Mouse (Mus musculus) R1 (cell line): ENCODE results near the gene Suox.
"Not testable (repeated sequence)": the region's sequence is repeated elsewhere in the genome, so short reads cannot be mapped to it uniquely, and the experiment has no call there.

Experiments used
- DNase-seq: peaks from one replicate; pipeline ENCODE4 v3.0.0-alpha.2; 2018; ENCODE audit warnings: low read depth, low spot score

Gene Suox

DNA sequence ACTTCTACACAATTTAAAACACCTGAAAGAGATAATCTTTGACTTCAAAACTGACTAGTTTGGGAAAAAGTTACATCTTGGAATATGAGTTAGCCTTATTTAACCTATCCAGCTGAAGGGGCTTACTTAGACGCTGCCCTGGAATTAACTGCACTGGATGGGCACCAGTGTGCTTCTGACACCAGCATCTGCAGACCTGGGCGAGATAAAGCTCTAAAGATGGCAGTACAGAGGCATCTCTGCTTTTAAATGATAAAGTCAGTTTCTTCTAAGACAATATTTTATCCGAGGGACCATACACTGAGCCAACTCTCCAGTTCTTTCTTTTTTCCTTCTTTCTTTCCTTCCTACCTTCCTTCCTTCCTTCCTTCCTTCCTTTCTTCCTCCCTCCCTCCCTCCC, 9.1 kb downstream of the Suox start:
- DNase-seq: no peak

DNA sequence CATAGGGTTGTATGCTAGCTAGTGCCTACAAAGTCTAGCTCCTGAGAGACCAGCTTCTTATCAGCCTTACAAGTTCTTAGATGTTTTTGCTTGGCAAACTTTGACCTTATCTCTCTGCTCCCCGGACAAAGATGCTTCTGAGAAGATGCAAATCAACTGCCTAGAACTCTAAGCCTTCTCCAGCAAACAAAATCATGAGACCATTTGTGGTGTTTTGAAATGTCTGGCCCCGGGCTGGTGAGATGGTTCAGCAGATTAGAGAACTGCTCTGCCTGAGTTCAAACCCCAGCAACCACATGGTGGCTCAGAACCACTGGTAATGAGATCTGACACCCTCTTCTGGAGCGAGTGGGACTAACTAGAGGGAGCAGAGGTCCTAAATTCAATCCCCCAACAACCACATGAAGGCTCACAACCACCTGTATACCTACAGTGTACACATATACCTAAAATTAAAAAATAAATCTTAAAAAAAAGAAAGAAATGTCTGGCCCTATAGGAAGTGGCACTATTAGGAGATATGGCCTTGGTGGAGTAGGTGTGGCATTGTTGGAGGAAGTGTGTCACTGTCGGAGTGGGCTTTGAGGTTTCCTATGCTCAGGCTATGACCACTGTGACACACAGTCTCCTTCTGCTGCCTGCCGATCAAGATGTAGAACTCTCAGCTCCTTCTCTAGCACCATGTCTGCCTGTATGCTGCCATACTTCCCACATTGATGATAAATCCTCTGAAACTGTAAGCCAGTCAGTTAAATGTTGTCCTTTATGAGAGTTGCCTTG, 10.2 kb downstream of the Suox start:
- no peak for DNase-seq

DNA sequence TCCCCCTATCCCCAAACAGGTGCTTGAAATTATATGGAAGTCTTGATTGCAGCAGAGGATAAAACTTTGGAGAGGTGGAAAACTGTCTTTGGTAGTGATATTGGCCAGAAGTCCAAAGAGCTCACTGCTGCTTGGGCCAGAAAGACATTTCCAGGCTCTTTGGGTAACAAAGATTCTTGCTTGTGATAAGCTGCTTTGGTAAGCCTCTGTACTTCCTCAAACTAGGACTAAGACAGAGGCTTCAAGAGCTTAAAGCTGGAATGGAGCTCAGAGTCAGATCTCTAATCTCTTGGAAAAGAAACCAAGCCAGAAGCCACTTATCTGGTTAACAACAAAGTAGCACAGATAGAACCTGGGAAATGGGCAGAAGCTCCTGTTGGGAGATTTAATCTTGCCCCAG, 11.4 kb downstream of the Suox start:
- no peak for DNase-seq

DNA sequence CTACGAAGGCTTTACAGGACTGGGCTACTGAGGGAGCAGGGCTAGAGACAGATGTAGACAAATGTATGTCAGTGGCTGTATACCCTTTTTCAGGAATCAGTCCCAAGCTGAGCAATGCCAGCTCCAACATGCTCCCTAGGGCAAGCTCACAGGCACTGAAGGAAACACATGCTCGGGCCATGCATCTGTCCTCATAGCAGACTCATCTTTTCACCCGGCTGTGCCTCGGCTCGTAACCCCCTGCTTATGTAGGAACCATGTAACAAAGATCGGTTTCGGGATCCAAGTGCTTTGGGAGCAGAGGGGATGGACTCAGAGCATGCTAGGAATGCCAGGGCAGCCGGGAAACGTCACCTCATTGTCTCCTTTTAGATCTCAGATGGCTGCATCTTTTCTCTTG, 14.4 kb downstream of the Suox start:
- DNase-seq: no peak

DNA sequence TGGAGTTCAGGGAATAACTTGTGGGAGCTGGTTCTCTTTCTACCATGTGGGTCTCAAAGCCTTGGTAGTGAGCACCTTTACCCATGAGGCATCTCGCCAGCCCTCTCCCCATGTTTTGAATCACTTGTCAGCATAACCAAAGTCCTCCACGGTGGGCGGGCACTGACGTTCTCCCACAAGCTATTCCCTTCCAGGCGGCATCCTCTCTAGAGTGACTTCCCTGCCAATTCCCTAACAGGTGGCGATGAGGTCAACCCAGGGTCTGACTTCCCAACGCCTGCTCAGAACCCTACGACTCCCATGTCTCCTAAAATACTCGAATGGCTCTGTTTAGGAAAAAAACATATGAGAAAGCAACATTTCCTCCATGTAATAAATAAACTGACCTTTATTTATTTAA, 16.0 kb downstream of the Suox start:
- no peak for DNase-seq

DNA sequence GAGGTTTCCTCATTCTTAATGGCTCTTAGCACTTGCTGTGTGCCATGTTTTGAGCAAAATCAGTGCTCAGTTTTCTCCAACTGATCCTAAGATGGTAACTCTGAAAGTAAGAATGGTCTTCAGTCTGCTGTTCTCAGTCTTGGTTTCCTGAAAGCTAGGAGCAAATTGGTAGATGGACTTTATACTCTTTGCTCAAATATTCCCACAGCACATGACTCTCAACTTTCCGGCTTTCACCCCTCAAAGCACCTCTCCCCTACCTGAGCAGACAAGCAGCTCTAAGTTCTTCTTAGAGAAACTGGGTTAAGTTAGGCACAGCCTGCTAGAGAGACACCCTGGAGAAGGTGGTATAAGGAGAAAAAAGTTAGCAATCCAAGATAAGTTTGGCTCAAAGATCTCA, 17.1 kb downstream of the Suox start:
- DNase-seq: no peak

DNA sequence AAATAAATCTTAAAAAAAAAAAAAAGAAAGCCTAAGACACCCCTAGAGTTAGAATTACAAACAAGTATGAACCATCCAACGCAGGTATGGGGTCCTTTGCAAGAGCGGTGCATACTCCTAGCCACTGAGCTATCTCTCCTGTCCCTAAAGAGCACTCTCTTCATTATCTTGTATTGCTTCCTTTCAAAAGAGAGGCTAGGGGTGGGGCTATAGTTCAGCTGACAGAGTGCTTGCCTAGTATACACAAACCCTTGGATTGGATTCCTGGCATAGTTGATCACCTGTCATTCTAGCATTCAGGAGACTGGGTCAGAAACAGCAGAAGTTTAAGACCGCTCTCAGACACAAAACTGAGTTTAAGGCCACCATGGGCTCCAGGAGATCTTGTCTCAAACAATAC, 18.6 kb downstream of the Suox start:
- peak; percentile 62 for DNase-seq

DNA sequence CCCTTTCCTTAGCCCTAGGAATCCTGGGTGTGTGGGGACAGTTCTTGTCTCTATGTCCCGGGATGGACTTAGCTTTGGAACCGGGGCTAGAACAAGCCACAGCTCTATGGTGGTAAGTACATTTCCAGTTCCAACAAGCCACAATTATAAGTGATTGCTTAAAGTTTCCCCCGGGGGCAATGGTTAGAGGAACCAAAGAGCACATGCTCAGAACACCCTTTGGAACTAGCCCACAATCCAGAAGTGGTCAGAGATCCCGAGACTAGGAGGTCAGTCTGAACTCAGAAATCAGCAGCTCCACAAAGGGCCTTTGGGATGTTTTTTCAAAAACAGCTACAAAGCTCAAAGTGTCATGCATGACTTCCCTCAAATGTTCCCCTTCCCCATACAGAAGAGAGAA, 20.0 kb downstream of the Suox start:
- no peak for DNase-seq

DNA sequence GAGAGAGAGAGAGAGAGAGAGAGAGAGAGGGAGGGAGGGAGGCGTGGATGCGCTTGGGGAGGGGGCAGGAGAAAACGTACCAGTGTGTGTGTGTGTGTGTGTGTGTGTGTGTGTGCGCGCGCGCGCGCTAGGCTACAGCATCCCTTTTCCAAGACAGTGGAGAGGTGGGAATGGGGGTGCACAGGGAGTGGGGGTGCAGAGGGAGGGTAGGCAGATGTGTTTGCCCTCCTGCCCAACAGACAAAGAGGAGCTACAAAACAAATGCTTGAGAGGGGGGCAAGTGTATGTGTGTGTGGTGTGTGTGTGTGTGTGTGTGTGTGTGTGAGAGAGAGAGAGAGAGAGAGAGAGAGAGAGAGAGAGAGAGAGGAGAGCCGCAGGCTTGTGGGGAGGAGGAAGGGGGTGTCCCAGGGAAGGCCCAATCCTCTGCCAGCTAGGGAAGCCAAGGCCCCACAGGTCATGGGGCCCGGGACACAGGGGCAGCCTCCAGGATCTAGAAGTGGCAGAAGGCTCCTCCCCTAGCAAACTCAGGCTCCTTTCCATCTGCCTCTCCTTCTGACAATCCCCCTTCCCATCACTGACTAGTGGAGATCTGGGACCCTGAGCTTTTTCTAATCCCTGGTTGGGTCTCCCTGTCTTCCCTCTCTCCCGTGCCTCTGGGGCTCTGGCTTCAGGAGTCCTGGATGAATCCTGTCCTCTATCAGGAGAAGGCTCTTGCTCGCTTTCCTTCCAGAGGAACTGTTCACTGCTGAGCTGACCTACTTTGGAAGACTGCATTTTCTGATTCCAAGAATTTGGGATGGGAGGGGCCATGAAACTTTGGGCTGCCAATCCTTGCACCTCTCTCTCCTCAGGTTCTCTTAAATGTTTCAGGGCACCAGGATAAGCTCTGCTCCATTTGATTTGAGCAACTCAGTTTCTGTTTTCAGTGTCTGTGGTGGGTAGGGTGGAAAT, 27.5 kb downstream of the Suox start:
- DNase-seq: no peak

DNA sequence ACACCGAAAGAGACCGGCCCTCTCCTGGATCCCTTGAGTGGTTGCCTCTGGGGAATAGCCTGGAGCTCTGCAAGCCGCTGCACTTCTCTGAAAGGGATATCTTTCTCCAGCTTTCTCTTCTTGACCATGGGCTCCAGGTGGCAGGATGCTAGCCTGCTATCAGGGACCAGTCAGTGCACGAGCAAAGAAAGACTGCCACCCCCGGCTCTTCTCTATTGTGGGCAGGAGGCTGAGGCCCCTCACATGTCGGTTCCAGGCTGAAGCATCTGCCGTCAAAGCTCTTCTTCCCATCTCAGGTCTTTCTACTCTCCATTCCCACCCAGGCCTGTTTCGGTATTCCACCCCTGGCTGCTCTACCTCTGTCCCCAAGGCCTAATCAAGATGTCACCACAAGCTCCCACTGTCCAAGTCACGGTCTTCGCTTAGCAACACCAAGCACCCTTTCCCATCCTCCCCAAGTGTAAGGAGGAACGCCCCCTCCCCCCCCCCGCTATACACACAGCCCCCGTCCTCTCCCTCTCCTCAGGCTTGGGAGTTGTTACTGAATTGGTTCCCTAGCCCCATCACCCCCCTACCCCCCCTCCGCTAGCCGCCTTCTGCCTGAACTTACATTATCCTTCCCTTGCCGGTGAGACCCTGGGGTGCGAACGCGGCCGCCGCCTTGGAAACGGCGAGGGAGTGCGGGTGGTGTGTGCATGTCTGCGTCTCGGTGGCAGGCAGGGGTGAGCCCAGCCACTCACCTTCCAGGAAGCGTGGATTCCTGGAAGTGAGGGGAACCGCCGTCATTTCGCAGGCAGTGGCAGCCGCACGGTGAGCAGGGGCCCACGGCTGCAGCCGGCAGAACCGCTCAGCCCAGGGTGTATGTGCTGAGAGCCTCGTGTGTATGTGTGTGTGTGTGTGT, 28.5 kb downstream of the Suox start, which contains the start of gene Ikzf4:
Gene Ikzf4 (minus strand): TSS at position 881 of the 901 bp plus-strand sequence.
- peak; percentile 64 for DNase-seq

DNA sequence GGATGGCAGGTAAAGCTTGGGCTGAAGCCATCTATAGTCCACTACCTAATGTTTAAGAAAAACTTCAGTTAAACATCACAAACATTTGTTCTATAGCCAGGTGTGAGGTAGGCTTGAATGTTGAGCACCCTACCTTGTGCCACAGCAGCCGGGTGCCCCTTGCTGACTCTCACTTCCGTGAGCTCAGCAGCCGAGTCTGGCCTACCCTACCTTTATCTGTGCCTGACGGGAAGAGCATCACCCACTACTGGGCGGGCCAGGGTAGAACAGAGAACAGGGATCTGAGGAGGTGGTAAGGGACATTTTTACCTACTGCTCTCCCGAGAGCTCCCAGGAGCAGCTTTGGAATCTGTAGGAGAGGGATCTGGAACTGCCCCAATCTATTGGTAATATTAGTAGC, 31.1 kb downstream of the Suox start:
- no peak for DNase-seq

DNA sequence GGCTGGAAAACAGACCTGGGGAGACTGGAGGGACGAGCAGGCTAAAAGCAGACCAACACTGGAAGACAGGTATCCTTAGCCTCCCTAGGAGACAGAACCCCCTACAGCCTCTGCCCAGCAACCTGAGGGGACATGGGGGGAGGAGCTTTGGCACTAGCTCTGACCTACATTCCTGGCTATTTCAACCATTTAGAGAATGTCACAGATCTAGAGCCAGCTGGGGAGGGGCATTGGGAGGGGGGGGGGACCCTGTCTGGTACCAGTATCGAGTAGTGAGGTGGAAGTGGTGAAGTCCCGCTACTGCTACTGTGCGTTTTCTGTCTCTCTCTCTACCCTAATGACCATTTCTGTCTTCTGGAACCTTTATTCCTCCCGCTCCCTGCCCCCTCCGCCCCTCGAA, 32.0 kb downstream of the Suox start:
- peak; percentile 46 for DNase-seq

DNA sequence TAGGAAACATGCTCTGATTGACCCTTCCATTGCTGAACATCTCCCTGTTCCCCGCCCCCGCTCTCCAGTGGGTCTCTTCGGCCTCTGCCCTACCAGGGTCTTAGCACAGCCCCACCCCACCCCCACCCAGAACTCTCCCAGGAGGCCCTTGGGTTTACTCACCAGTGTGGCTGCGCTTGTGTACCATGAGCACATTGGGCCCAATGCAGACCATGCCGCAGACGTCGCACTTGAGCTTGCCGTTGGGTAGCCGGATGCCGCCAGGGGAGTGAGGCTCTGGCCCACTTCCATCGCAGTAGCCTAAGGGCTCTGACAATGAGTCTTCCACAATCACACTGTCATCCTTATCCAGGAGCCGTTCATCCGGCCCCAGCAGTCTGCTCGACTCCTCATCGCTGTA, 33.0 kb downstream of the Suox start:
- DNase-seq: peak; percentile 48

DNA sequence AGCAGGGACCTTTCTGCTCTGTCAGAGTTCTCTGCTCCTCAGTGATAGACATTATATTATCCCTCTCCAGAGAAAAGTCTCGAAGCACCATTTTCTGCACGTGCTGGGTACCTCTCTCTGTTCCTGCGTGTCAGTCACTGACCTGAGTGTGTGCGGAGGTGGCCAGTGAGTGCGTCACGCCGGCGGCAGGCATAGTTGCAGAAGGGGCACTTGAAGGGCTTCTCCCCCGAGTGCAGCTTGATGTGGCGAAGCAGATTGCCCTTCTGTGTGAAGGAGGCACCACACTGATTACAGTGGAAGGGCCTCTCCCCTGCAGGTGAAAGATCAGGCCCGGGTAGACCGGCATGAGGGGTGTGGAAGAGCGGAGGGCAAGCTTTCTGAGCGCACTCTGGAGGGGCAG, 33.9 kb downstream of the Suox start:
- DNase-seq: no peak

DNA sequence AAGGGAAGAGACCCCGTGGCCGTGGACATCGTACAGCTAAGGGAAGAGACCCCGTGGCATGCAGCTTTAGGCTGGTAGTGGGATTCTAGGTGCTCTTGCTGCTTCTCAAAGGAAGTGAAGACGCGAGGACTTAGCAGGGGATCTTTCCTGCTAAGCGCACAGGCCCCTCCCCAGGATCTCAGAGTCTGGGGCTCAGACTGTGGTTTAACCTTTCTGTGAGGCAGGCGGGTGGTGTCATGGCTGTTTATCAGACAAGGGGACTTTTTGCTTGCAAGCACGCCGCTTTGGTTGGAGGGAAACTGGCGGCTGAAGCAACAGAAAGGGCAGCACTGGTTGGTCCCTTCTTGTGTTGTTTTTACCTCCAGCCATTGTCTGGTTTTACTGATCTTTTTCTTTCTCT, 36.9 kb downstream of the Suox start:
- DNase-seq: peak; percentile 72

DNA sequence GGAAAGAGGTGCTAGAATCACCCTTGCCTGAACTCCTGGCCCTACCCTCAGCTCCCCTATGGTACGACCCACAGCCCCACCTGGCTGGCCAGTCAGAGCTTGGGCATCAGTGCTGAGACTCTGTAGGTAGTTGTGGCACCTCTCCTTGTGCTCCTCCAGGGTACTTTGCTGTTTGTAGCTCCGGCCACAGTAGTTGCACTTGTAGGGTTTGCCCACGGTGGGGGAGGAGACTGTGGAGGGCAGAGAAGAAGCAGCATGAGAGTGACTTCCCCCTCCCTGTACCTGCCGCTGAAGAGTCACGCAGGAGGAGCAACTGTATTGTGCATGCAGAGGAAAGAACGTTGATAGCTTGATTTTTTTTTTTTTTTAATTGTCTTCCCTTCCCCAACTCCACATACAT, 37.3 kb downstream of the Suox start:
- DNase-seq: no peak

DNA sequence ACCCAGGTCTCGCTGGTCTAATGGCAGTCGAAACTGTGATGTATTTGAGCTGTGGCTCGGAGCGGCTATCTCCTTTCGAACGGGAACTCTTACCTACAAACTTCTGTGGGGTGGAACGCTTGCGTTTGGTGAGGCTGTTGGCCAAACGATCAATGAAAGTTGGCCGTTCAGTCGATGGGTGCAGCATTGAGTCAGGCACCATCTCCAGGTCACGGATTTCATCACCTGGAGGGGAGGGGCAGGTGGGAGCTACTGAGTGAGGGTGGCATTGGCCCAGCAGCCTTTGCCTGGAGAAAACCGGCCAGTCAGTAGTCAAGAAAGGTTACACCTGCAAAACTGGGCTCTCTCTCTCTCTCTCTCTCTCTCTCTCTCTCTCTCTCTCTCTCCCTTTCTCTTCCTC, 38.2 kb downstream of the Suox start:
- no peak for DNase-seq

DNA sequence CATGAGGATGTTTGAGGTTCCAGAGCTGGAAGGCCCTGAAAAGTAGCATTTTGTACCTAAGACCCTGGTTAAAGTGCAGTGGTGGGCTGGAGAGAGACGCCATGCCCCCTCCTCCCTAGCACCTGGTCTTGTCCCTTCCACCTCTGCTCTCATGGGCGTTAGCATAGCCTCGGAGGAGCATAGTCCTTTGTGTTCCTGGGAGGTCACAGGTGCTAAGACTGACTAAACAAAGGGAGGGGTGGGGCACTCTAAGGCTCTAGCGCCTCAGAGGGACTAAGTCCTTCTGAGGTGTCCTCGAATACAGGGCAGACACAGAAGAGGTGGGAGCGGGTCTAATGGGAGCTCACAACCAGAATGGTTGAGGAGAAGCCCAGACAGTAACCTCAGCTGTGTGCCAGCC, 42.3 kb downstream of the Suox start:
- peak; percentile 83 for DNase-seq

DNA sequence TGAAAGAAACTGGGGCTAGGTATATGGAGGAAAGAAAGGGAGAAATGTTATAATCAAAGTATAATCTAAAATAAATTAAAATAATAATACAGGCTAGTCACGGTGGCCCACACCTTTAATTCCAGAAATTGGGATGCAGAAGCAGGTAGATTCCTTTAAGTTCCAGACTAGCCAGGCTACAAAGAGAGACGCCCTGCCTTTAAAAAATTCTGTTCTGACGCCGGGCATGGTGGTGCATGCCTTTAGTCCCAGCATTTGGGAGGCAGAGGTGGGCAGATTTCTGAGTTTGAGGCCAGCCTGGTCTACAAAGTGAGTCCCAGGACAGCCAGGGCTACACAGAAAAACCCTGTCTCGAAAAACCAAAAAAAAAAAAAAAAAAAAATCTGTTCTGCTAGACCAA, 43.6 kb downstream of the Suox start:
- DNase-seq: not testable (repeated sequence)

DNA sequence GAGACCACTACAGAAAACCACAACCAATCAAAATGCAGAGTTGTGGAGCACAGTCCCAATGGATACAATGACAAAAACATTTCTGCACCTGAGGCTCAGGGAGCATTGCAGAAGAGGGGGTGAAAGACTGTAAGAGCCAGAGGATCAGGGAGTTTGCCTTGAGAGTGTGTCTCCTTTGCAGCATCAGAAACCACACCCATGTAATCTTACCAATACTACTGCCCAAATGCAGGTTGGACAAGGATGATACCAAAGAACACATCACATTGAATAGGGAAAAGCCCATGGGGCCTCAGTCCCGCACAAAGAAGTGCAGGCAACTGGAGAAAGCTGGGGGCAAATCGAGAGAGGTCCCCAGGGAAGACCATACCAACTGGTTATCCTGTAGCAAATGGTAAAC, 44.1 kb downstream of the Suox start:
- DNase-seq: no peak

DNA sequence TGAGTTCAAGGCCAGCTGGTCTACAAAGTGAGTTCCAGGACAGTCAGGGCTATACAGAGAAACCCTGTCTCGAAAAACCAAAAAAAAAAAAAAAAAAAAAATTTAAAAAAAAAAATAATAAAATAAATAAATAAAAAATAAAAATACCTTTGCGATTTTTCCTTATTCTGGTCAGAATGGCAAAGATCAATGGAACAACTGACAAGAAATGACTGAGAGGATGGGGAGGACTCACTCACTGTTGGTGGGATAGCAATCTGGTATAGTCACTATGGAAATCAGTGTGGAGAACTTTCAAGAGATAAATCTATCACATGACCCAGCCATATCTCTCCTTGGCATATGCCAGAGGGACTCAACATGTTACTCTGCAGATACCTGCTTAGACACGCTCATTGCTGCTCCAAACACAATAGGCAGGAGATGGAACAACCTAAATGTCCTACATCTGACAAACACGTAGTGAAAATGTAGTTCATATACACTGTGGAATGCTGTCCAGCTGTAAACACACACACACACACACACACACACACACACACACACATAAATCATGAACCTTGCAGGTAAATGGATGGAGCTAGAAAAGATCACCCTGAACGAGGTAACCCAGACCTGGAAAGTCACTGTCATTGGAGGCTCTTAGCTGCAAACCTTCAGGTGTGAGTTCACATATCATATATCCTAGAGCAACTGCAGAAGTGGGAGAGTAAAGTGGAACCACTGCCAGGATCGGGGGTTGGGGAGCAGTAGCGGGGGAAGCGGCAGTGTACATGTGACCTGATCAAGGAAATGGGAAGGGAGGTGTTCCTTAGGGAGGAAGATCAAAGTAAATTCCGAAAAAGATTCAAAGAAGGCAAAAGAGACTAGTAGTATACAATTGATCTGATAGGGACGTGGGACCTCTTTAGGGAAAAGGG, 46.2 kb downstream of the Suox start:
- DNase-seq: no peak
